18 mouse cellular contexts compared by ENCODE assay signal in genomic region chrX:126773511-126773910, GRCm38 (mm10). TPM values are rescaled to one million over a fixed set of nuclear protein-coding genes. Genes with fewer than 3 reads are reported as not detected.
"Had no signal": no experiment of that assay in that cellular context is flagged by ENCODE, and none has a peak within 500 bp of the region (broad histone marks: within the 10 kb centered on the region; RNA-seq: fewer than 3 reads in every experiment).

No protein-coding gene starts in this region.

RNA-seq across cellular contexts. Expression of gene 4932411N23Rik, which starts 42.2 kb away (rescaled TPM):
- total RNA-seq: megakaryocyte, adult 5-6 weeks; megakaryocyte-erythroid progenitor cell, adult 5-6 weeks; neutrophil, adult 5-6 weeks had no signal
- polyA plus RNA-seq: liver, embryonic 12.5 days; liver, embryonic 14.5 days; liver, embryonic 16.5 days; lung, embryonic 14.5 days; lung, embryonic 16.5 days; midbrain, embryonic 10.5 days; midbrain, embryonic 12.5 days; midbrain, embryonic 14.5 days; midbrain, embryonic 16.5 days; neural tube, embryonic 12.5 days; neural tube, embryonic 14.5 days; small intestine, adult 2 months; stomach, embryonic 14.5 days; stomach, embryonic 16.5 days; thymus, postnatal 0 days had no signal
